ENCODE assay signal across 9 mouse cellular contexts in the genomic region with DNA sequence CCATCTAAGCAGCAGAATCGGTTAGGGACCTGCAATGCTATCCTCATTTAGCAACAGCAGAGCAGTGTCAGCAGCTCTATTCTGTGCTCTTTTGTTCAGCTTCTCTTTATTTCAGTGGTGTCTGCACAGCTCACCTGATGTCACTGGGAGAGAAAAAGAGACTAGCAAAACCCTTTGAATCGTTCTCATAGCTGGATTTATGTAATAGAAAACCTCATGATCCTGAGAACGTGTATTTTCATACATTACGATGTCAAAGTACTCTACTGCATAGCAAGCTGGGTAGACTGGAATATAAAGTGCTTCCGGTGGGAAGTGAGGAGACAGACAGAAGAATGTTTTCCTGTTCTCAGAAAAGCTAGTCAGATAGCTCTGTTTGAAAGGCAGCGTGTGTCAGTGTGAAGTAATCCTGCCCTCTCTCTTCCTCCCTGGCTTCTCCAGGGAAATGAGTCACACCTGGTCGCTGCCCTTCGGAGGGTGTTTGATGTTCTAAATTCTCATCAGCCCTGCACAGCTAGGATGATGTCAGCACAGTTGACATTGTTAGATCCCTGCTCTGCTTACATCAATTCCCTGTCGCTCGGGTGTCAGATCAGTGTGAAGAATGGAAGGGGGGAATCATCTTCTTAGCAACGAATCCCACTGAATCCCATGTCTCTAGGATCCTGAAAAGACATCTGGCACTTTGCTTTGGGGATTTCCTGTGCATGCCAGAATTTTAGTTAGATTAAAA.
DNase-seq lines count a peak whose midpoint lies in the region; ATAC-seq and TF ChIP-seq lines count a peak whose summit lies in the region.
"Had no signal": no experiment of that assay in that cellular context is flagged by ENCODE, and none has a peak within 500 bp of the region (broad histone marks: within the 10 kb centered on the region; RNA-seq: fewer than 3 reads in every experiment).

No protein-coding gene starts in this region.

- peak; percentile 13 for DNase-seq in gastrocnemius, adult 2 months
- DNase-seq in gastrocnemius, postnatal 10 days: no peak
- DNase-seq in stomach, postnatal 0 days (ENCODE audit: low spot score): no peak
- DNase-seq in layer of hippocampus, adult 9-11 months: peak; percentile 4
- DNase-seq in right cerebral cortex, postnatal 36 days (ENCODE audit: low spot score in 2 of 2): peak; percentile 12 to 41
- no peak for DNase-seq in cerebellum, adult 11-12 months
- DNase-seq in cerebellum, postnatal 4 days (ENCODE audit: low spot score in 2 of 2): no peak

- TF ChIP-seq CTCF in gastrocnemius, adult 2 months (IDR thresholded peaks at IDR 0.05): no peak
- no peak for TF ChIP-seq CTCF in stomach, postnatal 0 days (IDR thresholded peaks at IDR 0.05; ENCODE audit: low read depth)

- H3K27me3 ChIP-seq in stomach, embryonic 14.5 days (ENCODE audit: control insufficient read depth, insufficient read depth, low read length): no peaks in the 10 kb centered on the region
- no peaks in the 10 kb centered on the region for H3K27me3 ChIP-seq in stomach, postnatal 0 days (ENCODE audit: control insufficient read depth, insufficient read depth, low read length)

- H3K9me3 ChIP-seq in stomach, embryonic 14.5 days (ENCODE audit: control insufficient read depth, low read depth, low read length): no peaks in the 10 kb centered on the region
- no peaks in the 10 kb centered on the region for H3K9me3 ChIP-seq in stomach, postnatal 0 days (ENCODE audit: control insufficient read depth, low read length)

- H3K36me3 ChIP-seq in stomach, embryonic 14.5 days (ENCODE audit: control insufficient read depth, insufficient read depth, low read length): no peaks in the 10 kb centered on the region
- no peaks in the 10 kb centered on the region for H3K36me3 ChIP-seq in stomach, postnatal 0 days (ENCODE audit: control insufficient read depth, insufficient read depth, low read length)

- 28% methylated on average over 11 of the region's 11 CpGs for WGBS in stomach, embryonic 14.5 days
- WGBS in stomach, postnatal 0 days: 20% methylated on average over 11 of the region's 11 CpGs

- H3K27ac ChIP-seq in gastrocnemius, adult 2 months: no peak overlapping the region
- H3K27ac ChIP-seq in stomach, embryonic 14.5 days (ENCODE audit: low read length): peak overlapping the region; percentile 39; the same call in 1 of the 2 replicates
- H3K27ac ChIP-seq in stomach, postnatal 0 days (replicated peaks): no peak overlapping the region
- H3K27ac ChIP-seq: liver, embryonic 14.5 days had no signal

- H3K4me1 ChIP-seq in stomach, embryonic 14.5 days (ENCODE audit: control insufficient read depth, insufficient read depth, low read length): 0 out of 2 replicates have a peak, but pooled peaks cover 8% of the 10 kb centered on the region
- no peaks in the 10 kb centered on the region for H3K4me1 ChIP-seq in stomach, postnatal 0 days (replicated peaks; ENCODE audit: control insufficient read depth, insufficient read depth)

- no peak for TF ChIP-seq EP300 in stomach, postnatal 0 days (optimal IDR thresholded peaks at IDR 0.05)

- no peak for ATAC-seq in stomach, embryonic 14.5 days (ENCODE audit: insufficient number of reproducible peaks, insufficient read depth, low FRiP score, low read depth)
- no peak for ATAC-seq in stomach, postnatal 0 days (ENCODE audit: low FRiP score, low TSS enrichment)

- intact Hi-C loops in gastrocnemius, adult 2 months (cut with DNase I): no loop called here

- H3K4me3 ChIP-seq in gastrocnemius, adult 2 months: no peak overlapping the region
- no peak overlapping the region for H3K4me3 ChIP-seq in stomach, embryonic 14.5 days (ENCODE audit: low read depth, low read length)
- H3K4me3 ChIP-seq in stomach, postnatal 0 days (ENCODE audit: low read depth, low read length): no peak overlapping the region

- 0 out of 2 replicates have a peak overlapping the region, but pooled peaks have one; percentile 10 for H3K4me2 ChIP-seq in stomach, embryonic 14.5 days (replicated peaks; ENCODE audit: low read depth, low read length)
- H3K4me2 ChIP-seq in stomach, postnatal 0 days (replicated peaks; ENCODE audit: low read depth): no peak overlapping the region

- H3K9ac ChIP-seq in stomach, embryonic 14.5 days (replicated peaks; ENCODE audit: low read depth, low read length): no peak overlapping the region
- H3K9ac ChIP-seq in stomach, postnatal 0 days (ENCODE audit: low read length): no peak overlapping the region
- H3K9ac ChIP-seq: liver, embryonic 14.5 days had no signal

Comparison
In these comparisons a context has a peak if more than half of its experiments do, and no peak if none do; other contexts are left out.
1. DNase-seq: peak in gastrocnemius, adult 2 months (single experiment), layer of hippocampus, adult 9-11 months (single experiment) and right cerebral cortex, postnatal 36 days (2 of 2); none in gastrocnemius, postnatal 10 days (single experiment), stomach, postnatal 0 days (single experiment), cerebellum, adult 11-12 months (single experiment) and cerebellum, postnatal 4 days (0 of 2).